Mouse (Mus musculus) MEL (cell line): ENCODE measurements around the gene Prpf19. TPM values are rescaled to one million over a fixed set of nuclear protein-coding genes. Genes with fewer than 3 reads are reported as not detected.

Source experiments
- DNase-seq: peaks from one replicate; pipeline ENCODE4 v3.0.0; 2011; ENCODE audit warnings: low read depth, low spot score
- H3K27ac ChIP-seq: 2 replicates; pipeline ENCODE4 v1.5.1; 2012; ENCODE audit warnings: low read depth, mild to moderate bottlenecking, control low read depth, low read length, moderate library complexity; ENCODE audit not compliant: control insufficient read depth
- H3K27me3 ChIP-seq, 2 experiments: fragments of 150-350 bp in 1 of 2; sonication (generic) in 1 of 2; 2 replicates each; pipeline ENCODE4 v1.6.1; 2012; ENCODE audit warnings: low read length in 2 of 2, mild to moderate bottlenecking in 2 of 2, improper control_type of control experiment in 1 of 2, moderate library complexity in 1 of 2; ENCODE audit not compliant: insufficient read depth in 2 of 2, control insufficient read depth in 1 of 2
- H3K36me3 ChIP-seq, 2 experiments: 2 replicates each; pipeline ENCODE4 v1.6.1; 2012 to 2014; ENCODE audit warnings: low read length in 2 of 2, improper control_type of control experiment in 1 of 2, inconsistent platforms in 1 of 2, mild to moderate bottlenecking in 1 of 2; ENCODE audit not compliant: insufficient read depth in 2 of 2, control insufficient read depth in 1 of 2
- H3K4me1 ChIP-seq, 2 experiments: fragments of 150-350 bp in 1 of 2; sonication (generic) in 1 of 2; 2 replicates each; pipeline ENCODE4 v1.6.1; 2012; ENCODE audit warnings: low read length in 2 of 2, improper control_type of control experiment in 1 of 2, mild to moderate bottlenecking in 1 of 2; ENCODE audit not compliant: insufficient read depth in 2 of 2, control insufficient read depth in 1 of 2
- H3K4me3 ChIP-seq, 2 experiments: fragments of 150-350 bp in 1 of 2; sonication (generic) in 1 of 2; 2 replicates each; pipeline ENCODE4 v1.5.1; 2012; ENCODE audit warnings: low read depth in 2 of 2, low read length in 2 of 2, mild to moderate bottlenecking in 2 of 2, moderate library complexity in 2 of 2, control low read depth in 1 of 2, improper control_type of control experiment in 1 of 2; ENCODE audit not compliant: control insufficient read depth in 1 of 2, insufficient read depth in 1 of 2
- H3K79me2 ChIP-seq: 2 replicates; pipeline ENCODE4 v1.6.1; 2012; ENCODE audit warnings: mild to moderate bottlenecking, low read length, moderate library complexity; ENCODE audit not compliant: control insufficient read depth, poor library complexity, insufficient read depth
- H3K9ac ChIP-seq: 2 replicates; pipeline ENCODE4 v1.6.1; 2012; ENCODE audit warnings: low read depth, mild to moderate bottlenecking, control low read depth, low read length, moderate library complexity; ENCODE audit not compliant: control insufficient read depth, poor library complexity, severe bottlenecking
- H3K9me3 ChIP-seq: fragments of 150-350 bp; sonication (generic); replicated peaks from 2 replicates; pipeline ENCODE4 v1.6.1; 2012; ENCODE audit warnings: mild to moderate bottlenecking, low read length, improper control_type of control experiment, moderate library complexity; ENCODE audit not compliant: insufficient read depth
- BHLHE40 ChIP-seq: IDR thresholded peaks from 2 replicates; pipeline ENCODE4 v1.6.1; 2012; ENCODE audit warnings: low read depth, mild to moderate bottlenecking, inconsistent platforms, low read length, improper control_type of control experiment, borderline replicate concordance
- CHD2 ChIP-seq: IDR thresholded peaks from 2 replicates; pipeline ENCODE4 v1.6.1; 2011; ENCODE audit warnings: low read length, improper control_type of control experiment
- CTCF ChIP-seq, 3 experiments: IDR thresholded peaks in 2 of 3; conservative IDR thresholded peaks in 1 of 3; 2 replicates each; pipeline ENCODE4 v1.5.1; 2011 to 2012; ENCODE audit warnings: low read length in 3 of 3, low read depth in 2 of 3, mild to moderate bottlenecking in 2 of 3, improper control_type of control experiment in 1 of 3, inconsistent platforms in 1 of 3, mixed read lengths in 1 of 3, moderate library complexity in 1 of 3; ENCODE audit not compliant: control insufficient read depth in 1 of 3, insufficient read depth in 1 of 3, poor library complexity in 1 of 3, severe bottlenecking in 1 of 3
- E2F4 ChIP-seq: IDR thresholded peaks from 2 replicates; pipeline ENCODE4 v1.6.1; 2011; ENCODE audit warnings: low read depth, low read length, improper control_type of control experiment, borderline replicate concordance
- ETS1 ChIP-seq: IDR thresholded peaks from 2 replicates; pipeline ENCODE4 v1.6.1; 2012; ENCODE audit warnings: low read depth, mild to moderate bottlenecking, inconsistent platforms, low read length, improper control_type of control experiment, moderate library complexity
- GABPA ChIP-seq: IDR thresholded peaks from 2 replicates; pipeline ENCODE4 v1.6.1; 2012; ENCODE audit warnings: low read depth, mild to moderate bottlenecking, inconsistent platforms, low read length, improper control_type of control experiment, moderate library complexity
- MAFK ChIP-seq: IDR thresholded peaks from 2 replicates; pipeline ENCODE4 v1.6.1; 2011; ENCODE audit warnings: low read depth, mild to moderate bottlenecking, low read length, improper control_type of control experiment, borderline replicate concordance
- MAX ChIP-seq: IDR thresholded peaks from 2 replicates; pipeline ENCODE4 v1.6.1; 2011; ENCODE audit warnings: low read length, improper control_type of control experiment
- MXI1 ChIP-seq: IDR thresholded peaks from 2 replicates; pipeline ENCODE4 v1.6.1; 2011; ENCODE audit warnings: mild to moderate bottlenecking, low read depth, low read length, improper control_type of control experiment
- NRF1 ChIP-seq: IDR thresholded peaks from 2 replicates; pipeline ENCODE4 v1.6.1; 2014; ENCODE audit warnings: low read depth, mild to moderate bottlenecking, inconsistent platforms, low read length, improper control_type of control experiment, moderate library complexity; ENCODE audit not compliant: poor library complexity, insufficient read depth, severe bottlenecking
- POLR2AphosphoS5 ChIP-seq: IDR thresholded peaks from 2 replicates; pipeline ENCODE4 v1.6.1; 2012; ENCODE audit warnings: low read depth, borderline replicate concordance, mild to moderate bottlenecking, inconsistent platforms, low read length, moderate library complexity, mixed read lengths
- SMC3 ChIP-seq: IDR thresholded peaks from 2 replicates; pipeline ENCODE4 v1.6.1; 2011; ENCODE audit warnings: low read depth, low read length, improper control_type of control experiment
- UBTF ChIP-seq: IDR thresholded peaks from 2 replicates; pipeline ENCODE4 v1.6.1; 2012; ENCODE audit warnings: low read depth, mild to moderate bottlenecking, inconsistent platforms, low read length, improper control_type of control experiment, moderate library complexity, borderline replicate concordance; ENCODE audit not compliant: insufficient read depth
- polyA plus RNA-seq, 2 experiments: library from polyadenylated mRNA; stranded (reverse) in 1 of 2; unstranded in 1 of 2; fragments of >175 nt in 1 of 2; fragments of >200 nt in 1 of 2; gene quantifications; 2 replicates each; pipeline versions ENCODE4 v1.2.1 to v1.2.4; 2012; ENCODE audit warnings: low replicate concordance in 2 of 2, low read depth in 1 of 2; ENCODE audit not compliant: insufficient read length in 2 of 2, insufficient read depth in 1 of 2, missing spikeins in 1 of 2
- total RNA-seq: library from RNA; depleted of rRNA; stranded (reverse); fragments of 300-350 nt; gene quantifications from 2 replicates; pipeline ENCODE4 v1.2.3, GENCODE M21; 2012

Gene Prpf19
- total and polyA plus RNA-seq, 3 experiments, result 128 to 363 (median 158) TPM

- Histone ChIP-seq H3K9me3 (no peaks in the 10 kb centered on the region), H3K4me3 (no peak overlapping the region), H3K4me1 (no peaks in the 10 kb centered on the region), H3K79me2 (no peaks in the 10 kb centered on the region), H3K27ac (no peak overlapping the region), H3K9ac (no peak overlapping the region), H3K27me3 (peaks cover 0 to 1% of the 10 kb centered on the region in 2 experiments; a peak in 3 of 4 replicates), H3K36me3 (no peaks in the 10 kb centered on the region; a peak in 1 of 4 replicates)
- DNase-seq, result no peak
- no peak for TF ChIP-seq E2F4
- no peak for TF ChIP-seq POLR2AphosphoS5
- no peak for TF ChIP-seq CHD2
- TF ChIP-seq BHLHE40, result no peak
- no peak for TF ChIP-seq CTCF (IDR thresholded peaks at IDR 0.05 in 2 of 3, conservative IDR thresholded peaks at IDR 0.05 in 1 of 3; ENCODE audit: control insufficient read depth in 1 of 3, insufficient read depth in 1 of 3, low read depth in 2 of 3, low read length in 3 of 3, poor library complexity in 1 of 3, severe bottlenecking in 1 of 3)
- no peak for TF ChIP-seq NRF1
- no peak for TF ChIP-seq UBTF
- TF ChIP-seq MAX, result no peak
- no peak for TF ChIP-seq MXI1
- TF ChIP-seq GABPA, result no peak
- no peak for TF ChIP-seq ETS1
- no peak for TF ChIP-seq SMC3
- TF ChIP-seq MAFK, result no peak
Measured at GRCm38 (mm10) chr19:10868623-10869141, 26.3 kb upstream of the Prpf19 start.

DNA sequence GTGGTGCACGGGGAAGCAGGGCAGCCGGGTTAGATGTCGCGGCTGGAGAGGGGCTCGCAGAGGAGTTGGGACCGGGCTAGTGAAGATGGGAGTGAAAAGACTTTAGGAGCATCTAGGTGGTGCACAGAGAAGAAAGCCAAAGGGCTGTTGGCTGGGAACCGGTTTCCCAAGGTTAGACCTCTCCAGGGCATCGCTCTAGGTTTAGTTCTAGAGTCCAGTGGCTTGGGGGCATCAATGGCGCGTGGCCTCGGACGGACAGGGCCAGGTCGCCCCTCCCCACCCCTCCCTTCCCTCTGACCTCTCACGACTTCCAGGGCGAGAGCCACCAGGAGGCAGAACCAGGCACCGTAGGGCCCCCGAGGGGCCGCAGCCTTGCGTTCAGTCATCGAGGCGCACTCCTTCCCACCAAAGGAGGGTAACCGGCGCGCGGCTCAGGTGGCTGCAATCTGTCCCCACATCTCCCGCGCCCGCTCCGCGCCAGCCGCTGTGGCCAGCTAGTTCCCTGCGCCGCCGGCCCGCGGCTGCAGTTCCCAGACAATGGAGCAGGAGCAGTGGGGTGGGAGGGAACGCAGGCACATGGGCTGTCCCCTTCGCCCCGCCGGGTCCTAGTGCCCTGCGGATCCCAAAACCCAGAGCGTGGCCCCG lies 25.7 kb upstream of the Prpf19 start:
- no peak for DNase-seq
- H3K9me3 ChIP-seq, result no peaks in the 10 kb centered on the region
- no peaks in the 10 kb centered on the region for H3K4me1 ChIP-seq
- H3K36me3 ChIP-seq, result no peaks in the 10 kb centered on the region; a peak in 2 of 4 replicates
- no peak overlapping the region for H3K4me3 ChIP-seq
- no peaks in the 10 kb centered on the region for H3K79me2 ChIP-seq
- no peak for TF ChIP-seq CHD2
- no peak for TF ChIP-seq E2F4
- TF ChIP-seq UBTF, result no peak
- peaks cover 0 to 1% of the 10 kb centered on the region in 2 experiments; a peak in 3 of 4 replicates for H3K27me3 ChIP-seq
- no peak overlapping the region for H3K27ac ChIP-seq
- H3K9ac ChIP-seq, result no peak overlapping the region
